Mouse (Mus musculus) yolk sac, embryonic 10.5 days (tissue): ENCODE measurements at regions not wholly inside any gene's neighbourhood (a gene's known extent, or its start where the extent isn't known, plus 50 kb on each side); places are given as distances from the start of the nearest gene placed in this dataset.
A peak's percentile ranks its signal among the peaks of the same experiment; 100 is the strongest.

Experiments
- DNase-seq: peaks from one replicate; pipeline ENCODE4 v3.0.0-alpha.2; 2017; ENCODE audit warnings: low spot score

GRCm38 (mm10) chr12:25382961-25383360 is 286.0 kb upstream of the Id2 start:
- DNase-seq = no peak

- no peak for DNase-seq
Measured at GRCm38 (mm10) chr12:25382475-25382874, 285.5 kb upstream of the Id2 start.

- peak; percentile 20 for DNase-seq
Measured at GRCm38 (mm10) chr12:25381619-25382018, 284.7 kb upstream of the Id2 start.

- DNase-seq = no peak
Measured at GRCm38 (mm10) chr12:25379996-25380395, 283.1 kb upstream of the Id2 start.

GRCm38 (mm10) chr12:25379016-25379415 is 282.1 kb upstream of the Id2 start:
- no peak for DNase-seq

GRCm38 (mm10) chr12:25378036-25378645 is 281.2 kb upstream of the Id2 start:
- DNase-seq = no peak

GRCm38 (mm10) chr12:25376451-25376850 is 279.5 kb upstream of the Id2 start:
- no peak for DNase-seq

- no peak for DNase-seq
Measured at GRCm38 (mm10) chr12:25367541-25367940, 270.6 kb upstream of the Id2 start.

- no peak for DNase-seq
Measured at GRCm38 (mm10) chr12:25365600-25366267, 268.8 kb upstream of the Id2 start.

- no peak for DNase-seq
Measured at GRCm38 (mm10) chr12:25364966-25365568, 268.1 kb upstream of the Id2 start.

GRCm38 (mm10) chr12:25363839-25364238 is 266.9 kb upstream of the Id2 start:
- no peak for DNase-seq

GRCm38 (mm10) chr12:25363341-25363740 is 266.4 kb upstream of the Id2 start:
- DNase-seq = no peak

GRCm38 (mm10) chr12:25362771-25363170 is 265.8 kb upstream of the Id2 start:
- DNase-seq = no peak

- DNase-seq = no peak
Measured at GRCm38 (mm10) chr12:25360726-25361125, 263.8 kb upstream of the Id2 start.

GRCm38 (mm10) chr12:25359931-25360330 is 263.0 kb upstream of the Id2 start:
- no peak for DNase-seq

- DNase-seq = no peak
Measured at GRCm38 (mm10) chr12:25358846-25359525, 262.0 kb upstream of the Id2 start.

GRCm38 (mm10) chr12:25356774-25357173 is 259.8 kb upstream of the Id2 start:
- DNase-seq = no peak

- DNase-seq = no peak
Measured at GRCm38 (mm10) chr12:25355217-25355616, 258.3 kb upstream of the Id2 start.

GRCm38 (mm10) chr12:25353402-25353896 is 256.5 kb upstream of the Id2 start:
- no peak for DNase-seq

GRCm38 (mm10) chr12:25352160-25352559 is 255.2 kb upstream of the Id2 start:
- DNase-seq = no peak

GRCm38 (mm10) chr12:25344354-25344753 is 247.4 kb upstream of the Id2 start:
- DNase-seq = no peak

- no peak for DNase-seq
Measured at GRCm38 (mm10) chr12:25338771-25339170, 241.8 kb upstream of the Id2 start.

GRCm38 (mm10) chr12:25335930-25336329 is 239.0 kb upstream of the Id2 start:
- no peak for DNase-seq
